Mouse (Mus musculus): Measurements from ENCODE around the gene Cpsf3.

Cpsf3 gene

DNA sequence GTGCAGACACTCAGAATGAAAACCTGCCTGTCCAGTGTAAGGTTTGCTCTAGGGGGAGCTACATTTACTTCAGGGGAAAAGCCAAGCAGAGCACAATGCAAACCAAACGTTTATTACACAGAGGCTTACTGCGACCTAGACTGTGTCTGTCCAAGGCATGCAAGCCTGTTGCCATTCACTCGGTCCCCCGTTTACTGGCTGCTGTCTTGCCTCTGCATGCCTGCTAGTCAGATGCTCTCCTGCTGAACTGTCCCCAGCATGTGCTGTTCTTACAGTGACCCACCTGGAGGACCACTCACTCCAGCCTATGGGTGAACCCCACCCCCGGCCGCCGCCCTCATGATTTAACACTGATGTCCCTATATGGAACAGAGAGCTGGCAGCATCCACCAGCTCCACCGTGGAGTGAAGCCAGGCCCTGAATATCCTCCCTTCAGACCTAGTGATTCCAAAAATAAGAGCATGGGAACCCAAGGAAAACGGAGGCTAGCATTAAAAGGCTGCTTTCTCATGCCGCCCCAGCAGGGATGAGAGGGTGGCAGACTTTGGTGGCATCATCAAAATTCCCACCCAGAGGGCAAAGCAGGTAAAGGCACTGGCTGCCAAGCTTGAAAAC, 45.9 kb downstream of the Cpsf3 start:
- DNase-seq (ENCODE audit: extremely low spot score, low read depth, low spot score): no peak

DNA sequence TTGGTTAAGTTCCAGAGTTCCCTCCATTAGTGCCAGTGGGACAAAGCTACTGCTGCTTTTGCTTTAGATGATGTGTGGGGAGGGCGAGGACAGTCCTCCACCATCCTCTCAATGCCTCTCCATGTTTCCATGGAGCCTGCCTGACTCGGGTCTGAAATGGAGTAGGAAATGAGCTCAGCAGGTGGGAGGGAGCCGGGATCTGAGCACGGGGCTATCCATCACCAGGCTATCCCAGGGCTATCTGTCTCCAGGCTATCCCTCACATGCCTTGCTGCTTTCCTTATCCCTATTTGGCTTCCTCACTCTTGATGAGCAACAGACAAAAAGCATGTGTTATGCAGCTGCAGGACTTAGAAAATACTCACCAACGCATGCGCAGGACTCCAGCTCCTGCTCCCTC, 46.5 kb downstream of the Cpsf3 start:
- DNase-seq (ENCODE audit: extremely low spot score, low read depth, low spot score): no peak

DNA sequence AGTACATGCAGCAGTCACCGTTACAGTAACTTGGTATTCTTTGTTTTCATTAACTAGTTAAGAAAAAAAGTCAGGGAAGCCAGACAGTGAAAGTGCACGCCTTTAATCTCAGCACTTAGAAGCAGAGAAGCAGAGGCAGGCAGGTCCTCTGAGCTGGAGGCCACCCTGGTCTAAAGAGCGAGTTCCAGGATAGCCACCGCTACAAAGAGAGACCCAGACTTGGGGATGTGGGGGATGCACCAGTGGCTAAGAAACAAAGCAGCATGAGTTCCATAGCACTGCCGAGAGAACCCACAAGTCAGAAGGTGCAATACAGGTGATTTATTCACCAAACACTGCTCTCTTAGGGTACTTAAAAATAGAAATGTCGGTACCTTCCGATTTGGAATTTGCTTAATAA, 47.8 kb downstream of the Cpsf3 start:
- no peak for DNase-seq (ENCODE audit: extremely low spot score, low read depth, low spot score)

DNA sequence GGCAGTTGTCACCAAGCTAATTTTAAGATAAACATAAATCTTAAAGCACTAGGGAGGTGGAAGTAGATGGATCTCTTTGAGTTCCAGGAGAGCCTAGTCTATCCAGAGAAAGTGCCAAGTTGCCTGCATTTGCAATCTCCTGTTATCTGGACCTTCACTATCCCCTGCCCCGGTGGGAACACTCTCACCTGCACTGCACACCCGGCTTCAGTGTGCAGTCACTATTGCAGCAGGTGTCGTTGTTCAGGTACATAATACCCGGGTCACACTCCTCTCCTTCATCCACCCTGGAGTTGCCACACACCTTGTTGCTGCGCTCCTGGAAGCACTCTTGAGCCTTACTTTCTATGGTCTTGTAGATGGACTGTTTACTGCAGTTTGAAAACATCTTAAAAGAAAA, 48.6 kb downstream of the Cpsf3 start:
- DNase-seq (ENCODE audit: extremely low spot score, low read depth, low spot score): no peak

DNA sequence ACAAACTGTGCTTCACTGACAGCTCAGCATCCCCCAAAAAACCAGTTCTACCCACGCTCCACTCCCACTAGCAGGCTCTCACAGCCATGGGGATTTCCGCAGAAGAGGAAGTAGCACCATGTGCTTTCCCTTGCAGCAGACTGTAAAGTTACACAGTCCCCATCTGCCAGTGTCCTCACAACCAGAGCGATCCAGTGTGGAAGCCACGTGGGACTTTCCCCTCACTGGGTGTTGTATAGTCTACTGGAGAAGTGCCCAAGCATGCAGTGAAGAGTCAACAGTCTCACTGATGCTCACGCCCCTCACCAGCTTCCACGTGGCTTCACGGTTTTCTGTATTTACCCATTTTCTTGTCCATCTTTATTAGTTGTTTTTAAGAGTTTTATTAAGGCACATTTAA, 50.7 kb downstream of the Cpsf3 start:
- DNase-seq (ENCODE audit: extremely low spot score, low read depth, low spot score): no peak

DNA sequence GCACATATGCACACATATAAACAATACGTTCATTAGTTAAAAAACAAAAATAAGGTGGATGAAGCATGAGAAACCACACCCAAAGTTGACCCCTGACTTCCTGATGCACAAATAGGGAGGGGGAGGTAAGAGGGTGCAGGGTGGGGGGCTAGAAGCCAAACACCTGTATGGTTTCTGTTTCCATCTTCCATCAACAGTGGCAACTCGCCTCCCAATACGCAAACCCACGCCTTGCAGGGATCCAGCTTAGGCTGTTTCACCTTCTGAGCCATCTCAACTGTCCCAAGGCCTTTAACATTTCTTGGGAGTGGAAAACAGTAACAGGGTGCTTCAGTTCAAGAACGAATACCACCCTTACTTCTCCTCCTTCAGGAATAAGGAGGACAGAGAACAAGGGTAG, 52.0 kb downstream of the Cpsf3 start:
- DNase-seq (ENCODE audit: extremely low spot score, low read depth, low spot score): no peak

DNA sequence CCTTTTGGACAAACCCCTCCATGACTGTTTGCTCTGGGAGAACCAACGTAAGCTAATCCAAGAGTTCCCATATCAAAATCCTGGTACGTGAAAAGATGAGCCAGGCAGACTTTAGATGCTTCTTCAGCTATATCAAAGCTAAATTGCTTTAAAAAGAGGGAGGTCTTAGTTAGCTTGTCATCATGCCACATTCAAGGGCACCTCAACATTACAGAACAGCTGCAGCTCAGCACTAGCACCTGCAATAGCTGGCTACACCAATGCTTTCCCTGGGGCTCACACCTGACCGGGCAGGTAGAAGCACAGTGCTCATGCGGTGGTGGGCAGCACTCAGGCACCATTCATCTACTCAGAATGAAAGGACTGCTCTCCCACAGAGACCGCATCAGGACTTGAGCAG, 55.5 kb downstream of the Cpsf3 start:
- no peak for DNase-seq (ENCODE audit: extremely low spot score, low read depth, low spot score)

DNA sequence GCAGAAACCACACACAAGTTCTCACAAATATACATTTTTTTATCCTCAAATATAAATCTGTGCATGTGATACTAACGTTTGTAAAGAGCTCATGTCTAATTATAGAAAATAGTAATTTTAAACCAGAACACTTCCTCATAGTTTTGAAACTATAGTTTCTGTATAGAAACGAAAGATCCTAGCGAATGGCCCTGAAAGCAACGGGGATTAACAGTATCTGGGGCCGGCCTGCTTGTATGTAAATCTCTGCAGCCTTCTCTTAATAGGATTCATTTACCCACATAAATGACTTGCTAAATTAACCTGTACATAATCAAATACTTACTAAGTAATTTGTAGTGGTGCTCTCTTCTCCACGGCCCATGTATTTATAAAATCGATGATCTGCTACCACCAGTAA, 61.8 kb downstream of the Cpsf3 start:
- no peak for DNase-seq (ENCODE audit: extremely low spot score, low read depth, low spot score)

DNA sequence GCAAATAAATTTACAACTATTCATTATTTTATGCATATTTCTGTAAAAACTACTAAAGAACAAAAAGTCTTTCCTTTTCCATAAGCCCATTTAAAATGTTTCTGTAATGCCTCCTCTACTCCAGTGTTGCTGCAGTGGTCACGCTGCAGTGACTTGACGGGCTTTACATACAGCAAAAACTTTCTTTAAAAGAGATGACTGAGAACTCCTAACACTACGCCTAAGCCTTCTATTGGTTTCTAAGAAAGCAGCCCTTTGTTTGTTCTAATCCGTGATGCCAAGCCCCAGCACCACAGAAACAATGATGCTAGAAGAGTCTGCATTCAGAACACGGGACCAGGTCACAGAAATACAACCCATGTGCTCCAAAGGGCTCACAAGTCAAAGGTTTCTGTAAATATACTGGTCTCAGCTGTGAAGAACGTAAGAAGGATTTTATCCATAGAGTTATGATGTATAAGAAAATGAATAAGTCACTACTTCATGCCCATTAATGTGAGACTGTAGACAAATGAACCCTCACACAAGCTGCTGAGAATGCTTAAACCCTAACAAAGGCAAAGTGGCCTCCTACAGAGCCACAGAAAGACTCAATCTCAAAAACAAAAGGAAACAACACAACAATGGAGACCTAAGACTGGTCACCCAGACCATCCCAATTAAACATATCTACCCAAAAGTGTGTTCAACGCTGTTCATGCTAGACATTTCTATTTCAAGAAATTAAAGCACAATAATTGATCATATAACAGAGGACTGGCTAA, 65.1 kb downstream of the Cpsf3 start:
- no peak for DNase-seq (ENCODE audit: extremely low spot score, low read depth, low spot score)

DNA sequence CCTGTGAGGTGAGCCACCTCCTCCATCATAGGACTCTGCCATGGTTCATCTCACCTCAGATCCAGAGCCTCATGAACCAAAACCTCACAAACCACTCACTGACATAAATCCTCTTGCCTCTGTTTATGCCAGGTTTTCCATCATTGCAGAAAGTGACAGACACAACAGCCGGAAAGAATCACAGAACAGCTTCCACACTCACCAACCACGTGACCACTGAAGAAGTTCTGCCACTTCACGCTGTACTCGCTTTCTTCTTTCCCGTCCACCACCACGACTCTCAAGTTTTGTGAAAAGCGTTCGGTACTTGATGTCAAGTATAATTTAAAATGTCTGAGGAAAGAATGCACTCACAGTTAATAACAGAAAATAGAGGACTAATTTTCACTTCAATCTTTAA, 68.5 kb downstream of the Cpsf3 start:
- no peak for DNase-seq (ENCODE audit: extremely low spot score, low read depth, low spot score)

DNA sequence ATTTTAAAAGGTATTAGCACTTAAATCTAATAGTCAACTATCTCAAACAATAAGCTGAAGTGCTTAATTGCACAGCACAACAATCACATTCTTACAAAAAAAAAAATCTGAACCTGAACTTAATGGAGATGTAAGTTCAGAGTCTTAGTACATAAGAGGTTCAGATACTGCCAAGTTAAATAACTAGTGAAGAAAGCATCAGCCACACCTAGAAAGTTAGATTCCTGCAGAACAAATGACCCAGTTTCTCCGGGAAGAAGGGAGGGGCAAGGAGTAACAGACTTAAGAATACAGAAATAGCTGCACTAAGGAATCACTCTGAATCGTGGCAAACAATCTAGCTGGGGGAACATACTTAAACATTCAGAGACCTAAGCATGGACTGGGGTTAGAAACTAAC, 77.5 kb downstream of the Cpsf3 start:
- no peak for DNase-seq (ENCODE audit: extremely low spot score, low read depth, low spot score)

DNA sequence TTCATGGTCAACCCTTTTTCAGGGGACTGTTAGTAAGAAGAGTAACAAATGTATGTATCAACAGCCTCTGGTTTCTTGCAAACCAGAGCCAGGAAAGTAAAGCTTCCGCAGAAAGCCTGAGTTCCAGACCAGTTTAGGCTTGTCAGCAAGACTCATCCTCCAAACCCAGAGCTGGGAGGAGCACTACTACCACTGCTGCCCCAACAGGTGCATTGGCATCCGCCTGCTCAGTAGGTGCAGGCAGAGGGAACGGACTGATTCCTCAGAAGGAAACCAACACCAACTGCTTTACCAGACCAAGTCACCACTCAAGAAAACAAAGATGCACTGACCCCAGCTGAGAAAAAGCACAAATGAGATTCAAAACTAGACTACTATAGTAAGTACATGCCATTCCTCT, 78.0 kb downstream of the Cpsf3 start:
- no peak for DNase-seq (ENCODE audit: extremely low spot score, low read depth, low spot score)

Measured in hindlimb bud, embryonic 11.5 days (tissue).